Mouse (Mus musculus) liver, adult 2 months (tissue): ENCODE data around the gene Gmpr.

Experiments
- CTCF ChIP-seq: fragments of 200-500 bp; IDR thresholded peaks from 2 replicates; pipeline ENCODE4 v1.5.1; 2011; ENCODE audit warnings: low read depth, low read length, control low read depth
- POLR2A ChIP-seq: fragments of 200-500 bp; IDR thresholded peaks from 2 replicates; pipeline ENCODE4 v1.6.1; 2011; ENCODE audit warnings: low read length, control low read depth; ENCODE audit not compliant: insufficient read depth; ENCODE audit errors: extremely low read depth

GRCm38 (mm10) chr13:45524791-45525435, 17.7 kb downstream of the Gmpr start:
- TF ChIP-seq CTCF = no peak
- TF ChIP-seq POLR2A = no peak
